Mouse (Mus musculus) spleen, adult 2 months (tissue): ENCODE data around the gene Matk.

ENCODE experiments used
- CTCF ChIP-seq: fragments of 200-500 bp; IDR thresholded peaks from 2 replicates; pipeline ENCODE4 v1.5.1; 2011; ENCODE audit warnings: mild to moderate bottlenecking, inconsistent platforms; ENCODE audit not compliant: insufficient read depth, insufficient read length, insufficient replicate concordance; ENCODE audit errors: extremely low read depth
- POLR2A ChIP-seq: fragments of 200-500 bp; IDR thresholded peaks from 2 replicates; pipeline ENCODE4 v1.6.1; 2011; ENCODE audit warnings: low read depth, low read length, inconsistent platforms

GRCm38 (mm10) chr10:81268056-81268455 lies 15.3 kb downstream of the Matk start:
- TF ChIP-seq CTCF (no peak), POLR2A (no peak; the same call in 1 of the 2 replicates)
